Mouse (Mus musculus) heart, embryonic 11.5 days (tissue): ENCODE results near the gene Psmb7. TPM values are rescaled to one million over a fixed set of nuclear protein-coding genes. Genes with fewer than 3 reads are reported as not detected.

Experiments used
- ATAC-seq: fragments of 200-750 bp; cut with Nextera tagmentation; replicated peaks from 2 replicates; pipeline ENCODE4 v1.8.0; 2017; ENCODE audit warnings: moderate library complexity; ENCODE audit not compliant: insufficient number of reproducible peaks, low FRiP score, low TSS enrichment
- H3K27ac ChIP-seq: fragments of 300-500 bp; sonication (generic); 2 replicates; pipeline ENCODE4 v1.5.1; 2014; ENCODE audit warnings: mild to moderate bottlenecking, low read depth, low read length
- H3K27me3 ChIP-seq: fragments of 300-500 bp; sonication (generic); 2 replicates; pipeline ENCODE4 v1.6.1; 2014; ENCODE audit warnings: mild to moderate bottlenecking, low read length, mixed read lengths; ENCODE audit not compliant: control insufficient read depth, insufficient read depth
- H3K36me3 ChIP-seq: fragments of 300-500 bp; sonication (generic); 2 replicates; pipeline ENCODE4 v1.6.1; 2014; ENCODE audit warnings: mild to moderate bottlenecking, low read length, moderate library complexity, mixed read lengths; ENCODE audit not compliant: control insufficient read depth, insufficient read depth
- H3K4me1 ChIP-seq: fragments of 300-500 bp; sonication (generic); 2 replicates; pipeline ENCODE4 v1.6.1; 2014; ENCODE audit warnings: low read length; ENCODE audit not compliant: control insufficient read depth, insufficient read depth
- H3K4me2 ChIP-seq: fragments of 300-500 bp; sonication (generic); 2 replicates; pipeline ENCODE4 v1.6.1; 2014; ENCODE audit warnings: mild to moderate bottlenecking, moderate library complexity
- H3K4me3 ChIP-seq: fragments of 300-500 bp; sonication (generic); 2 replicates; pipeline ENCODE4 v1.5.1; 2014; ENCODE audit warnings: low read depth, low read length
- H3K9ac ChIP-seq: fragments of 300-500 bp; sonication (generic); 2 replicates; pipeline ENCODE4 v1.6.1; 2014; ENCODE audit warnings: mild to moderate bottlenecking, low read depth, low read length, moderate library complexity
- H3K9me3 ChIP-seq: fragments of 300-500 bp; sonication (generic); replicated peaks from 2 replicates; pipeline ENCODE4 v1.6.1; 2016; ENCODE audit warnings: low read length; ENCODE audit not compliant: control insufficient read depth
- WGBS: fragments of 180-500 bp; shearing (Covaris S2); extraction: QIAGEN DNeasy Blood & Tissue Kit; methylation state at CpG from one replicate; pipeline ENCODE4 v1.1.7; 2014; ENCODE audit not compliant: insufficient replicate concordance; 5-methylcytosine and 5-hydroxymethylcytosine counted together
- polyA plus RNA-seq: library from polyadenylated mRNA; unstranded; fragments of >200 nt; fragmentation: Nextera tagmentation; extraction: Ambion mirVana; gene quantifications from 2 replicates; pipeline ENCODE4 v1.2.1, GENCODE M21; 2014

Psmb7 gene
- polyA plus RNA-seq, 1 experiment from 2014 or later = 254 TPM

- WGBS = 85% methylated on average over 4 of the region's 4 CpGs
- H3K4me2 ChIP-seq = no peak overlapping the region
- H3K9ac ChIP-seq = no peak overlapping the region
- no peaks in the 10 kb centered on the region for H3K27me3 ChIP-seq
- H3K27ac ChIP-seq = no peak overlapping the region
- no peak overlapping the region for H3K4me3 ChIP-seq
- no peak for ATAC-seq
- H3K4me1 ChIP-seq = no peaks in the 10 kb centered on the region
- peaks cover 25% of the 10 kb centered on the region for H3K36me3 ChIP-seq
- no peaks in the 10 kb centered on the region for H3K9me3 ChIP-seq
These were observed 15.1 kb downstream of the Psmb7 start for GRCm38 (mm10) chr2:38628801-38629200.

GRCm38 (mm10) chr2:38623821-38624590 lies 19.9 kb downstream of the Psmb7 start:
- no peaks in the 10 kb centered on the region for H3K4me1 ChIP-seq
- H3K9me3 ChIP-seq = no peaks in the 10 kb centered on the region
- H3K27ac ChIP-seq = no peak overlapping the region
- no peak overlapping the region for H3K9ac ChIP-seq
- no peaks in the 10 kb centered on the region for H3K27me3 ChIP-seq
- H3K36me3 ChIP-seq = peaks cover 9% of the 10 kb centered on the region; the same call in 1 of the 2 replicates
- 89% methylated on average over 8 of the region's 8 CpGs for WGBS
- no peak overlapping the region for H3K4me3 ChIP-seq
- H3K4me2 ChIP-seq = no peak overlapping the region
- ATAC-seq = no peak

DNA sequence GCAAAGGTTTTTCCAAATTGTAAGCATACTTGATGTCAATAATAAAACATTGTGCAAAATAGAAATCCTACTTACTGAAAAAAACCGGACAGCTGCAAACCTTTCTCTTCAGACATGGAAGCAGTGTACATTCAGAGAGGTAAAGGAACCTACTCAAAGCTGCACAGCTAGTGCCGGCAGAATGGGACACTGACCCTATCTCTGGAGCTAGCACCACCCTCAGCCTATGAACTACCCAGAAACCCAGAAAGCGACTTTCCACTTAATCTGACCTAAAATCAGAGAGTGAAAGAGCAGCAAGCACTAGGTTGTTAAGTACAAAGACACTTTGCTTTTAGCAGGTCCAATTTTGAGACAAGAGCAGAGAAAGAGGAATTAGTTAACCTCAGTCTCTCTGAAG lies 20.5 kb downstream of the Psmb7 start:
- Histone ChIP-seq H3K9ac (no peak overlapping the region), H3K27me3 (no peaks in the 10 kb centered on the region), H3K4me1 (no peaks in the 10 kb centered on the region), H3K9me3 (no peaks in the 10 kb centered on the region), H3K36me3 (peaks cover 4% of the 10 kb centered on the region; the same call in 1 of the 2 replicates), H3K4me3 (no peak overlapping the region), H3K4me2 (no peak overlapping the region), H3K27ac (no peak overlapping the region)
- ATAC-seq = no peak
- WGBS = 81% methylated on average over 3 of the region's 3 CpGs

DNA sequence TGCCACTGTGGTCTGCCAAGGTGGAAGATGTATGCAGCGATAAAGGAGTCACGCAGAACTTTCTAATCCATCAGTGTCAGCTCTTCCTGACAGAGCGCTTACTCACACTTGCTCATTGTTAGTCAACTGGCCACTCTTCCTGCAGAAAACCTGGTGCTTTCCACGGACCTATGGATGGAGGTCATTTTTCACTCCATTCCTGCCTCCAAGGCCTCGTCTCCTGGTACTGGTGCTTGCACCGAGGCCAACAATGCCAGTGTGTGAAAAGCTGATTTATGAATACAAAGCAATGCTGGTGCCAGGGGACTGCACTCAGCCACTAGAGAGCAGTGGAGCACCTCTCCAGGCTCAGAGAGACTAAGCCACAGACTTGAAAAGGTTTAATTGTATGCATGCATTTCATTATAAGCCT lies 22.3 kb downstream of the Psmb7 start:
- Histone ChIP-seq H3K4me2 (no peak overlapping the region), H3K4me3 (no peak overlapping the region), H3K27me3 (no peaks in the 10 kb centered on the region), H3K9ac (no peak overlapping the region), H3K9me3 (no peaks in the 10 kb centered on the region), H3K4me1 (peaks cover 6% of the 10 kb centered on the region; the same call in 1 of the 2 replicates), H3K27ac (no peak overlapping the region), H3K36me3 (peaks cover 3% of the 10 kb centered on the region; the same call in 1 of the 2 replicates)
- WGBS = 75% methylated on average over 6 of the region's 6 CpGs
- no peak for ATAC-seq

DNA sequence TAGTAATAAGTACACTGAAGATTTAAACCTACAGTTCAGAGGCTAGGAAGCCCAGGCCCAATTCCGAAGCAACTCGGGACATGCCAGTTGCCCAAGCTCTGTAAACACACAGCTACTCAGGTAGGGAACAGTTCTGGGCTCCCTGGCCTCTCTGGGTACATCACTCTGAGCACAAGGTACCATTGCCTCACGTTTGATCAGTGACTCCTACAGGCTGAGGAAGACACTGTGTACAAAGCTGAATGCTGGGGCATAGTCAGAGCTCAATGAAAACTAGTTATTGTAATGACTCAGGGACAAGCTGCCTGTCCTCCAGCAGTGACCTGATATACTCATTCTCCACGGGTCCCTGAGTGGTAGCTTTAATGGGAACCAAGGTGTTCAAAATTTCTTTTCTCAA lies 22.8 kb downstream of the Psmb7 start:
- ATAC-seq = no peak
- Histone ChIP-seq H3K4me1 (peaks cover 9% of the 10 kb centered on the region; the same call in 1 of the 2 replicates), H3K9ac (no peak overlapping the region), H3K4me3 (no peak overlapping the region), H3K27me3 (no peaks in the 10 kb centered on the region), H3K36me3 (peaks cover 3% of the 10 kb centered on the region; the same call in 1 of the 2 replicates), H3K9me3 (no peaks in the 10 kb centered on the region), H3K27ac (no peak overlapping the region), H3K4me2 (no peak overlapping the region)
- 77% methylated on average over 4 of the region's 4 CpGs for WGBS

- H3K9me3 ChIP-seq = no peaks in the 10 kb centered on the region
- H3K4me3 ChIP-seq = no peak overlapping the region
- H3K4me2 ChIP-seq = no peak overlapping the region
- H3K27ac ChIP-seq = no peak overlapping the region
- H3K27me3 ChIP-seq = no peaks in the 10 kb centered on the region
- peaks cover 3% of the 10 kb centered on the region; the same call in 1 of the 2 replicates for H3K36me3 ChIP-seq
- H3K4me1 ChIP-seq = peaks cover 9% of the 10 kb centered on the region; the same call in 1 of the 2 replicates
- ATAC-seq = no peak
- H3K9ac ChIP-seq = no peak overlapping the region
- WGBS = 91% methylated on average over 4 of the region's 4 CpGs
These were observed 24.1 kb downstream of the Psmb7 start for GRCm38 (mm10) chr2:38619777-38620176.

GRCm38 (mm10) chr2:38616956-38617872 lies 26.7 kb downstream of the Psmb7 start:
- H3K36me3 ChIP-seq = peaks cover 5% of the 10 kb centered on the region; the same call in 1 of the 2 replicates
- H3K9me3 ChIP-seq = no peaks in the 10 kb centered on the region
- H3K27me3 ChIP-seq = no peaks in the 10 kb centered on the region
- H3K27ac ChIP-seq = no peak overlapping the region
- H3K4me2 ChIP-seq = no peak overlapping the region
- no peak overlapping the region for H3K4me3 ChIP-seq
- H3K9ac ChIP-seq = no peak overlapping the region
- no peak for ATAC-seq
- 81% methylated on average over 5 of the region's 5 CpGs for WGBS
- peaks cover 13% of the 10 kb centered on the region for H3K4me1 ChIP-seq

DNA sequence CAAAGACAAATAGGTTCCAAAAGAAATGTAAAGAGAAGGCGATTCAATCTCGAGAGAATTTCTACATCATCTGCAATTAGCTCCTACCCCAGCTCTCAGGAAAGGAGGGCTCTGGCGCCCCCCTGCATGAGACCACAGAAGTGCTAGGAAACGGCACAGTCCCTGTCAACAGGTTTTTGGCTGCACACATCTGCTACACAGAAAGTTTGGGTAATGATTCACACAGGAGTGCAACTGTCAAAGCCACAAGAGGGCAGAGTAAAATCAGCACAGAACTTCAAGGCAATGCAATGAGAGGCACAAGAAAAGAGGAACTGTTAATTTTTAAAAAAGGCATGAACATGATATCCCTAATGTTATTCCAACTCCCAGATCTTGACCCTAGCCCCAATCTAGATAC lies 27.8 kb downstream of the Psmb7 start:
- Histone ChIP-seq H3K4me3 (no peak overlapping the region), H3K4me2 (no peak overlapping the region), H3K36me3 (peaks cover 6% of the 10 kb centered on the region; the same call in 1 of the 2 replicates), H3K27me3 (no peaks in the 10 kb centered on the region), H3K9me3 (no peaks in the 10 kb centered on the region), H3K4me1 (peaks cover 13% of the 10 kb centered on the region), H3K9ac (no peak overlapping the region), H3K27ac (no peak overlapping the region)
- no peak for ATAC-seq
- WGBS = 54% methylated on average over 4 of the region's 4 CpGs
